Mouse (Mus musculus) embryonic facial prominence, embryonic 13.5 days (tissue): Measurements from ENCODE around the gene Slc25a20. TPM values are rescaled to one million over a fixed set of nuclear protein-coding genes. Genes with fewer than 3 reads are reported as not detected.

Source experiments
- ATAC-seq: fragments of 200-750 bp; cut with Nextera tagmentation; 2 replicates; pipeline ENCODE4 v1.8.0; 2017; ENCODE audit warnings: low read depth; ENCODE audit not compliant: insufficient number of reproducible peaks, insufficient read depth, low FRiP score, low TSS enrichment
- H3K27ac ChIP-seq: fragments of 300-500 bp; sonication (generic); 2 replicates; pipeline ENCODE4 v1.5.1; 2015; ENCODE audit warnings: moderate library complexity, mild to moderate bottlenecking, inconsistent platforms
- H3K27me3 ChIP-seq: fragments of 300-500 bp; sonication (generic); 2 replicates; pipeline ENCODE4 v1.6.1; 2015; ENCODE audit warnings: mild to moderate bottlenecking, inconsistent platforms
- H3K36me3 ChIP-seq: fragments of 300-500 bp; sonication (generic); 2 replicates; pipeline ENCODE4 v1.6.1; 2015; ENCODE audit warnings: mild to moderate bottlenecking, inconsistent platforms
- H3K4me1 ChIP-seq: fragments of 300-500 bp; sonication (generic); 2 replicates; pipeline ENCODE4 v1.6.1; 2015; ENCODE audit warnings: inconsistent platforms
- H3K4me2 ChIP-seq: fragments of 300-500 bp; sonication (generic); 2 replicates; pipeline ENCODE4 v1.6.1; 2015; ENCODE audit warnings: moderate library complexity, mild to moderate bottlenecking, inconsistent platforms
- H3K4me3 ChIP-seq: fragments of 300-500 bp; sonication (generic); 2 replicates; pipeline ENCODE4 v1.5.1; 2015; ENCODE audit warnings: mild to moderate bottlenecking, inconsistent platforms
- H3K9ac ChIP-seq: fragments of 300-500 bp; sonication (generic); 2 replicates; pipeline ENCODE4 v1.6.1; 2015; ENCODE audit warnings: mild to moderate bottlenecking, inconsistent platforms
- H3K9me3 ChIP-seq: fragments of 300-500 bp; sonication (generic); 2 replicates; pipeline ENCODE4 v1.6.1; 2016; ENCODE audit warnings: inconsistent platforms
- WGBS: fragments of 180-500 bp; shearing (Covaris S2); methylation state at CpG from one replicate; pipeline ENCODE4 v1.1.7; 2015; ENCODE audit warnings: mixed read lengths; 5-methylcytosine and 5-hydroxymethylcytosine counted together
- microRNA-seq: library from miRNA; unstranded; fragments of <30 nt; microRNA quantifications from one replicate; pipeline ENCODE4, GENCODE M21; 2016
- polyA plus RNA-seq: library from polyadenylated mRNA; unstranded; fragments of >200 nt; fragmentation: Nextera tagmentation; extraction: Ambion mirVana; gene quantifications from 2 replicates; pipeline ENCODE4 v1.2.1, GENCODE M21; 2015

Gene Slc25a20
- polyA plus RNA-seq, 1 experiment from 2014 or later: 47.1 TPM

DNA sequence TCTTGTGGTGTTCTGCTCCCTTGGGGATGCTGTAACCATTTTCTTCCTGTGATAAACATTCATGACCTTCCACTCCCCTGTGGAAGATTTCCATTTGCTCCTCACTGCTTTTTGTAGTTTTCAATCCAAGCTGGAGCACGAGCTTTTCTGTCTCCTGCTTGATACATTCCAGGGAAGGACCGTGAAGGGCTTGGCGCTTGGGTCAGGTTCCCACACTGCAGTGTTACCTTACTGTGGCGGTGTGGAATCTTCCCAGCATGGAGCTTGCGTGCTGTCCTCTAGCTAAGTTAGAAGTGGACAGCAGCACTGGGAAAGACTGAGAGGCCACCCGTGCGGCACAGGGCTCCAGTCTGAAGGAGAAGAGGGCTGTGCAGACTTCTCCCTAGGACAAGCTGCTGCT lies 42.7 kb downstream of the Slc25a20 start:
- no peak overlapping the region for H3K9ac ChIP-seq
- peaks cover under 1% of the 10 kb centered on the region; the same call in 1 of the 2 replicates for H3K36me3 ChIP-seq
- H3K4me1 ChIP-seq: 0 out of 2 replicates have a peak, but pooled peaks cover 4% of the 10 kb centered on the region
- 64% methylated on average over 7 of the region's 7 CpGs for WGBS
- H3K4me2 ChIP-seq: no peak overlapping the region
- H3K9me3 ChIP-seq: no peaks in the 10 kb centered on the region
- no peaks in the 10 kb centered on the region for H3K27me3 ChIP-seq
- no peak overlapping the region for H3K27ac ChIP-seq
- no peak for ATAC-seq
- H3K4me3 ChIP-seq: no peak overlapping the region

DNA sequence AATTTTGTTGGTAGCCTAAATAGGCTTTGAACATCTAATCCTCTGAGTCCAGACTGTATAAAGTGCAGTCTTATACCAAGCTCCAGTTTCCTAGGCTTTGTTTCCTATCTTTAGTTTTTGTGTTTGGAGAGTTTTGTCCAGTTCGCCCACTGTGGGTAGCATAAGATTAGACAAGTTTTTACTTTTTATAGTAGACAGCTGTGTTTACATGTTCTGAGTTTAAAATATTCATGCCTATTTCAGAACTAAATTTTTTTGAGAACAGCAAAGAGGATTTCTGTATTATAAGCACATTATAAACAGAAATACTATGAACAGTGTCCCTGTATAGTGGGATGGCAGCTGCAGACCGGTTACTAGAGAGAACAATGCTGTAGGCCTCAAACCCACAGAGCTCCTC lies 45.3 kb downstream of the Slc25a20 start:
- WGBS: 84% methylated on average over 2 of the region's 2 CpGs
- Histone ChIP-seq H3K9me3 (no peaks in the 10 kb centered on the region), H3K36me3 (no peaks in the 10 kb centered on the region)

DNA sequence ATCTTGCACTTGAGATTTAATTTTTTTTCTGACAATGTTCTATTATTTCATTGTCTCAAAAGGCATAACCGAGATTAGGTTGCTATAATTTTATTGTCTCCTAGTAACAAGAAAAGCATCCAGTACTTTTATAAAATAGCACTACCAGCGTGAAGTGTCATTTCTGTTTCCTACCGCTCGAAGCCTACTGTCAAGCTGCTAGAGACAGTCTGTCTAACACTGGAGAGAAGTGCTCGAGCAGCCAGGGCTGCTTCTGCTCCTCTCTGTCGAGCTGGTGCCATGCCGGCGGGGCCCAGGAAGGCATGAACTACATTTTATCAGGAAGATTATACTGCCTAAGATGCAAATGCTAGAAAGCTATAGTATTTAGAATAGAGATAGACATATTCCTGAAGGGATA lies 46.9 kb downstream of the Slc25a20 start:
- Histone ChIP-seq H3K4me1 (0 out of 2 replicates have a peak, but pooled peaks cover 1% of the 10 kb centered on the region), H3K36me3 (no peaks in the 10 kb centered on the region), H3K9ac (no peak overlapping the region), H3K9me3 (no peaks in the 10 kb centered on the region), H3K4me3 (no peak overlapping the region), H3K27me3 (no peaks in the 10 kb centered on the region), H3K4me2 (no peak overlapping the region), H3K27ac (no peak overlapping the region)
- 92% methylated on average over 8 of the region's 8 CpGs for WGBS
- no peak for ATAC-seq

More for the DNA sequence above, 45.3 kb downstream of the Slc25a20 start:
- Histone ChIP-seq H3K9ac (no peak overlapping the region), H3K27ac (no peak overlapping the region), H3K4me1 (0 out of 2 replicates have a peak, but pooled peaks cover 4% of the 10 kb centered on the region), H3K4me2 (no peak overlapping the region), H3K4me3 (no peak overlapping the region), H3K27me3 (no peaks in the 10 kb centered on the region)
- ATAC-seq: no peak

DNA sequence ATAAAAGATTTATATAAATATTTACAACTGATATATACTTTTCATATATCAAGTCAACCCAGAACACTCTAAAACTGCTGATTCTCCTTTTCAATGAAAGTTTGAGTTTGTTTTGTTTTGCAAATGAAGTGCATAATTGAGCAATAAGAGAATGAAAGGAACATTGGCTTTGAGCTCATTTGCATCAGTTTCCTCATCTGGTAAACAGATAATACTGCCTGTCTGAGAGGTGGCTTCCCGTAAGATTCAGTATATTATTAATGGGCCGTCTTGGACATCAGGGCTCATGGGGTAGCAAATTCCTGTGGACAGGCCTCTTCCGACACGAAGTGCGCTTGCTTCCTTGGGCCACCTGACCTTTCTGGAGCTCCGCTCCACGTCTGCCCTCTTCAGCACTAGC lies 48.9 kb downstream of the Slc25a20 start:
- Histone ChIP-seq H3K4me1 (no peaks in the 10 kb centered on the region), H3K4me3 (no peak overlapping the region), H3K9ac (no peak overlapping the region), H3K4me2 (no peak overlapping the region), H3K9me3 (no peaks in the 10 kb centered on the region), H3K36me3 (peaks cover 3% of the 10 kb centered on the region; the same call in 1 of the 2 replicates), H3K27ac (no peak overlapping the region), H3K27me3 (no peaks in the 10 kb centered on the region)
- WGBS: 83% methylated on average over 7 of the region's 7 CpGs
- ATAC-seq: no peak

DNA sequence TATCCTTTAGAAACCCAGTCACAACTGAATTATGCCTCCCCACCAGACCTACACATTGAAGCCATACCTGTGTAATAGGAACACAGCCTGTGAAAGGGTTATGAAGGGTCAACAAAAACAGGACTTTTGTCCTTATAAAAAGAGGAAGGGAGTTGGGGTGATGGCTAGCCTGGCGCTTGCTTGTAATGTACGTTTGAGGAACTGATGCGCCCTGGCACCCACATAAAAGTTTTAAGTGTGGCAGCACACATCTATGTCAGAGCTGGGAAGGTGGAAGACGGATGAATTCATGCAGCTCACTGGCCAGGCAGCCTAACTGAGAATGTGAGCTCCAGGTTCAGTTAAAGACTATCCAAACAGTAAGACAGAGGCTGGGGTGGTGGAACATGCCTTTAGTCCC lies 54.3 kb downstream of the Slc25a20 start:
- Histone ChIP-seq H3K4me3 (no peak overlapping the region), H3K27ac (no peak overlapping the region), H3K9ac (no peak overlapping the region), H3K27me3 (no peaks in the 10 kb centered on the region), H3K4me1 (no peaks in the 10 kb centered on the region), H3K36me3 (peaks cover 28% of the 10 kb centered on the region), H3K9me3 (no peaks in the 10 kb centered on the region), H3K4me2 (no peak overlapping the region)
- no peak for ATAC-seq
- 88% methylated on average over 4 of the region's 4 CpGs for WGBS

DNA sequence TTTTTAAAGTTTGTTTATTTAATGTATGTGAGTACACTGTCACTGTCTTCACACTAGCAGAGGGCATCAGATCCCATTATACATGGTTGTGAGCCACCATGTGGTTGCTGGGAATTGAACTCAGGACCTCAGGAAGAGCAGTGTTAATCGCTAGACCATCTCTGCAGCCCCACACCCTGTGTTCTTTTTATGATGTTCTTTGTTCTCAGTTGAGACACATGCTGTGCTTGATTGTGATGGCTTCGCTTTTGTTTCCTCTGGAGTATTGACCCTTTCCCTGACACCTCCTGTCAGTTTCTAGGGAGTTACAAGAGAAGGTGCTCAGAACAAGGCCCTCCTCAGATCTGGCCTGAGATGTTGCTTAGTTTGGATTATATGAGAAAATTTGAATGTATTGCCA lies 61.9 kb downstream of the Slc25a20 start:
- WGBS: 65% methylated on average over 2 of the region's 2 CpGs
- no peak for ATAC-seq

DNA sequence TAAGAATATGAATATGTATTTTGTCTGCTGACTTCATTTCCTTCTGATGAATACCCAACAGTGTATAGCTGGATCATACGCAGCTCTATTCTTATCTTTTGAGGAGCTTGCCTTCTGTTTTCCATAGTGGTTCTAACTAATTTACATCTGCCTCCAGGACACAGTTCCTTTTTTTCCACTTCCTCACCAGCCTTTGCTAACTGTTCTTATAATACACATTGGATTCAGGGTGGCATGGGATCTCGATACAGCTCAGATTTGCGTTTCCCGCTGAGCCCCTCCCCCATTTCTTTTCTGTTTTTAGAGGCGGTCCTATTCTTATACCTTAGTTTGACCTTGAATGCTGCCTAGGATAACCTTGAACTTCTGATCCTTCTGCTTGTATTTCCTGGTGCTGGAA lies 64.2 kb downstream of the Slc25a20 start:
- Histone ChIP-seq H3K9ac (no peak overlapping the region), H3K4me2 (no peak overlapping the region), H3K9me3 (no peaks in the 10 kb centered on the region), H3K36me3 (peaks cover 12% of the 10 kb centered on the region), H3K4me1 (no peaks in the 10 kb centered on the region), H3K4me3 (no peak overlapping the region), H3K27ac (no peak overlapping the region), H3K27me3 (no peaks in the 10 kb centered on the region)
- no peak for ATAC-seq
- WGBS: 91% methylated on average over 5 of the region's 5 CpGs

More for the DNA sequence above, 61.9 kb downstream of the Slc25a20 start:
- H3K4me1 ChIP-seq: no peaks in the 10 kb centered on the region
- no peak overlapping the region for H3K9ac ChIP-seq
- peaks cover 24% of the 10 kb centered on the region for H3K36me3 ChIP-seq
- H3K9me3 ChIP-seq: no peaks in the 10 kb centered on the region
- no peaks in the 10 kb centered on the region for H3K27me3 ChIP-seq
- no peak overlapping the region for H3K4me2 ChIP-seq
- H3K27ac ChIP-seq: no peak overlapping the region
- H3K4me3 ChIP-seq: no peak overlapping the region

DNA sequence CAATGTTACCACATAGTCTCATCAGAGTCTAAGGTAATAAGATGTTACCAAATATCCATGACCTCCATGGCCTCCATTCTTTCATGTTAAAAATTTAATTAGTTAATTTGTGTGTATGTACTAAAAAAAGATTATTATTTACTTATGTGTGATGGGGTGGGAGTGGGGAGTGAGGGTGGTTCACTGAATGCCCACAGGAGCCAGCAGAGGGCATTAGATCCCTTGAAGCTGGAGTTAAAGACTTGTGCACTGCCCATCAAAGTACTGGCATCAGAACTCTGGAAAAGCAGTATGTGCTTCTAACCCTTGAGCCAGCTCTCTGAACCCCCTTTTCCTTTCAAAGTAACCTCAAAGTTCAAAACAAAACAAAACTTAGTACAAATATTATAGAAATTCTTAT lies 67.2 kb downstream of the Slc25a20 start:
- Histone ChIP-seq H3K4me3 (no peak overlapping the region), H3K27me3 (no peaks in the 10 kb centered on the region), H3K4me1 (no peaks in the 10 kb centered on the region), H3K36me3 (peaks cover 11% of the 10 kb centered on the region), H3K9me3 (no peaks in the 10 kb centered on the region), H3K27ac (no peak overlapping the region), H3K9ac (no peak overlapping the region), H3K4me2 (no peak overlapping the region)
- ATAC-seq: no peak

DNA sequence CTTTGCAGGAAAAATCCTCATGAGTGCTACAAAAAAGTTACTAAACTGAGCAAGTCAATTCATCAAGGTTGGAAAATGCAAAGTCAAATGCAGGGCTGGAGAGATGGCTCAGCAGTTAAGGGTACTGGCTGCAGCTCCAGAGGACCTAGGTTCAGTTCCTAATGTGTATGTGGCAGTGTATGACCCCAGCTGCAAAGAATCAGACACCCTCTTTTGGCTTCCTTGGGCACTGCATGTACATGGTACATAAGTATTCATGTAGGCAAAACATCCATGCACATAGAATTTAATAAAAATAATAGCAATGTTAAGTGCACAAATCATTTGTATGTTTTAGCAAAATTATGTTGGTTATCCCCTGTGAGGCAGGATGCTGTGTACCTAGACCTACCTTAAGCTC lies 70.6 kb downstream of the Slc25a20 start:
- Histone ChIP-seq H3K9ac (no peak overlapping the region), H3K4me2 (no peak overlapping the region), H3K27ac (no peak overlapping the region), H3K4me1 (no peaks in the 10 kb centered on the region), H3K36me3 (peaks cover 38% of the 10 kb centered on the region), H3K4me3 (no peak overlapping the region), H3K27me3 (no peaks in the 10 kb centered on the region), H3K9me3 (no peaks in the 10 kb centered on the region)
- no peak for ATAC-seq

Small RNA genes lying within 50 kb of the gene (microRNA-seq; reads per million reads assigned to microRNA genes)
- not detected for gene Gm26298

Other genes with a start within 250 kb of the Slc25a20 start
- 1.3 and 1.6 TPM in 2 replicates for gene Ccdc36, start 233.6 kb upstream of the Slc25a20 start, polyA plus RNA-seq
- gene BC048562, start 225.6 kb upstream of the Slc25a20 start, polyA plus RNA-seq: not detected in 2 replicates
- 60.4 and 64.3 TPM in 2 replicates for gene Ccdc71, start 201.6 kb upstream of the Slc25a20 start, polyA plus RNA-seq
- 36.5 and 42.8 TPM in 2 replicates for gene Klhdc8b, start 200.5 kb upstream of the Slc25a20 start, polyA plus RNA-seq
- gene Lamb2, start 182.4 kb upstream of the Slc25a20 start, polyA plus RNA-seq: 51.1 and 63.2 TPM in 2 replicates
- gene Usp19, start 171.5 kb upstream of the Slc25a20 start, polyA plus RNA-seq: 75.9 and 77.2 TPM in 2 replicates
- gene Qars, start 154.4 kb upstream of the Slc25a20 start, polyA plus RNA-seq: 116 and 124 TPM in 2 replicates
- gene Qrich1, start 145.3 kb upstream of the Slc25a20 start, polyA plus RNA-seq: 123 and 128 TPM in 2 replicates
- gene Impdh2, start 101.8 kb upstream of the Slc25a20 start, polyA plus RNA-seq: 191 and 227 TPM in 2 replicates
- gene Ndufaf3, start 94.7 kb upstream of the Slc25a20 start, polyA plus RNA-seq: 42.3 and 50.4 TPM in 2 replicates
- 176 and 185 TPM in 2 replicates for gene Dalrd3, start 92.2 kb upstream of the Slc25a20 start, polyA plus RNA-seq
- 140 and 147 TPM in 2 replicates for gene Wdr6, start 83.3 kb upstream of the Slc25a20 start, polyA plus RNA-seq
- 9.6 and 13.3 TPM in 2 replicates for gene P4htm, start 64.4 kb upstream of the Slc25a20 start, polyA plus RNA-seq
- 51.9 and 53.7 TPM in 2 replicates for gene Arih2, start 12.7 kb upstream of the Slc25a20 start, polyA plus RNA-seq
- gene Prkar2a, start 27.2 kb downstream of the Slc25a20 start, polyA plus RNA-seq: 25.6 and 27.9 TPM in 2 replicates
- 127 and 144 TPM in 2 replicates for gene Ip6k2, start 121.7 kb downstream of the Slc25a20 start, polyA plus RNA-seq
- 19.0 and 21.5 TPM in 2 replicates for gene Nckipsd, start 146.3 kb downstream of the Slc25a20 start, polyA plus RNA-seq
- 0.51 and 0.56 TPM in 2 replicates for gene Celsr3, start 164.2 kb downstream of the Slc25a20 start, polyA plus RNA-seq
- 20.4 and 22.7 TPM in 2 replicates for gene Slc26a6, start 191.2 kb downstream of the Slc25a20 start, polyA plus RNA-seq